Mouse (Mus musculus): ENCODE data around the gene Wdfy2. TPM values are rescaled to one million over a fixed set of nuclear protein-coding genes. Genes with fewer than 3 reads are reported as not detected.

Wdfy2 gene
- total RNA-seq, 1 experiment from 2014 or later: 29.2 TPM

- ATAC-seq (replicated peaks; ENCODE audit: insufficient number of reproducible peaks, low FRiP score, low TSS enrichment, poor library complexity, severe bottlenecking): no peak
Measured at GRCm38 (mm10) chr14:62838336-62838735, 858 bp downstream of the Wdfy2 start.

DNA sequence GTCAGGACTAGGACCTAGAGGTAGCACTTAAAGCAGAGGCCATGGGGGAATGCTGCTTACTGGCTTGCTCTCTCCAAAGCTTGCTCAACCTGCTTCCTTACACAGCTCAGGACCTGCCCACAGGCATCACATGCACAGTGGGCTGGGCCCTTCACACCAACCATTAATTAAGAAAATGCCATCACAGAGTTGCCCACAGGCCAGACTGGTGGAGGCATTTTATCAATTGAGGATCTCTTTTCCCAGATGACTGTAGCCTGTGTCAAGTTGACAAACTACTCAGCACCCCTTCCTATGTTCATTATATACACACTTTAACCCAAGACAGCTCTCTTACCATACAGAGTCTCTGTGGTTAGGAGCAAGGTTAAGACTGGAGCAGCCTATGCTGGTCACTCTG is 4.2 kb downstream of the Wdfy2 start:
- ATAC-seq (replicated peaks; ENCODE audit: insufficient number of reproducible peaks, low FRiP score, low TSS enrichment, poor library complexity, severe bottlenecking): no peak

- no peak for ATAC-seq (replicated peaks; ENCODE audit: insufficient number of reproducible peaks, low FRiP score, low TSS enrichment, poor library complexity, severe bottlenecking)
Measured at GRCm38 (mm10) chr14:62842495-62842894, 5.0 kb downstream of the Wdfy2 start.

- ATAC-seq (replicated peaks; ENCODE audit: insufficient number of reproducible peaks, low FRiP score, low TSS enrichment, poor library complexity, severe bottlenecking): no peak
Measured at GRCm38 (mm10) chr14:62842976-62843375, 5.5 kb downstream of the Wdfy2 start.

DNA sequence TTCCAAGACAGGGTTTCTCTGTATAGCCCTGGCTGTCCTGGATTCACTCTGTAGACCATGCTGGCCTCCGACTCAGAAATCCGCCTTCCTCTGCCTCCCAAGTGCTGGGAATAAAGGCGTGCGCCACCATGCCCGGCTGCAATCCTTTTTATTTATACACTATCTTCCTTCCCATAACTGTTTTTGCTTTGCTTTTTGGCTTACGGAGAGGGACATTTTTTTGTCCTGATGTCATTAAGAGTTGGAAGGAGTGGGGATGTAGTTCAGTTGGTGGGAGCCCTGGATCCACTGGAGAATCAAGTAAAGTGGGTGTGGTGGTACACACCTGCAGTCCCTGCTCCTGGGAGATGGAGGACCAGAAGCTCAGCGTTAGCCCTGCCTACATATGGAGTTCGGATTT is 6.7 kb downstream of the Wdfy2 start:
- ATAC-seq (replicated peaks; ENCODE audit: insufficient number of reproducible peaks, low FRiP score, low TSS enrichment, poor library complexity, severe bottlenecking): no peak

GRCm38 (mm10) chr14:62845011-62845840 is 7.7 kb downstream of the Wdfy2 start:
- no peak for ATAC-seq (replicated peaks; ENCODE audit: insufficient number of reproducible peaks, low FRiP score, low TSS enrichment, poor library complexity, severe bottlenecking)

GRCm38 (mm10) chr14:62850980-62851379 is 13.5 kb downstream of the Wdfy2 start:
- ATAC-seq (replicated peaks; ENCODE audit: insufficient number of reproducible peaks, low FRiP score, low TSS enrichment, poor library complexity, severe bottlenecking): no peak

- no peak for ATAC-seq (replicated peaks; ENCODE audit: insufficient number of reproducible peaks, low FRiP score, low TSS enrichment, poor library complexity, severe bottlenecking)
Measured at GRCm38 (mm10) chr14:62852840-62853239, 15.4 kb downstream of the Wdfy2 start.

DNA sequence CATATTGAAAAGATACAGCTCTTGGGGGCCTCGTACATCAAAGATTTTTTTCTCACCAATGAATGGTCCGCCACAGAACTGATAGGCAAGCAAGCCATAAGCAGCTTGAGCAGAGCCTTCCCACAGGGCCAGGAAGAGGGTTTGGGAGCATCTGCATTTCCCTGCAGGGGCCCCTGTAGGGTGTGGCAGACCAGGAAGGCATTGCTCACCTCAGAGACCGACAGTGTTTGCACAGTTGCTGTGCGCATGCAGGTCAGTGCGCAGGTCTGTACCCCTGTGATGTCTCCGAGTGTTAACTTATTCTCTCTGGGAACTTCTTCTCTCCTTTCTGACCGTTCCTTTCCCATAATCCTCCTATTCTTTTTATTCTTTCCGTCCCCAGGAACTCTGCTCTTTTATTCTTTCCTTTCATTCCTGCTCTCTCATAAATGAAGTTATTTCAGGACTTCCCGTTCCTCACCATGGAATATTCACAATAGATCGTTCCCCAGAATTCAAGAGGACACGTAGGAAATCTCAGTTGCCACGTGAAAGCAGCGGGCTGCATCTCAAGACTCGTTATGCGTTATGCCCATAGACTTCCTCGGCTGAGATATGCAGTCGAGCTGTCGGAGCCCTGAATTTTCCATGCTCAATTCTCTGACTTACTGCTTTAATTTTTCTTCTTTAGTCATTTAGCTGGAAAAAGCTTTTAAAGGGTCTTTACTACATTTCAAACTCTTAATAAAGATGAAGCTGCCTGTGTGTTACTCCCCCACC is 17.8 kb downstream of the Wdfy2 start:
- ATAC-seq (replicated peaks; ENCODE audit: insufficient number of reproducible peaks, low FRiP score, low TSS enrichment, poor library complexity, severe bottlenecking): no peak

GRCm38 (mm10) chr14:62855863-62856262 is 18.4 kb downstream of the Wdfy2 start:
- no peak for ATAC-seq (replicated peaks; ENCODE audit: insufficient number of reproducible peaks, low FRiP score, low TSS enrichment, poor library complexity, severe bottlenecking)

GRCm38 (mm10) chr14:62856490-62856889 is 19.0 kb downstream of the Wdfy2 start:
- no peak for ATAC-seq (replicated peaks; ENCODE audit: insufficient number of reproducible peaks, low FRiP score, low TSS enrichment, poor library complexity, severe bottlenecking)

GRCm38 (mm10) chr14:62857879-62858278 is 20.4 kb downstream of the Wdfy2 start:
- no peak for ATAC-seq (replicated peaks; ENCODE audit: insufficient number of reproducible peaks, low FRiP score, low TSS enrichment, poor library complexity, severe bottlenecking)

- ATAC-seq (replicated peaks; ENCODE audit: insufficient number of reproducible peaks, low FRiP score, low TSS enrichment, poor library complexity, severe bottlenecking): peak; percentile 99
Measured at GRCm38 (mm10) chr14:62858311-62858710, 20.8 kb downstream of the Wdfy2 start.

DNA sequence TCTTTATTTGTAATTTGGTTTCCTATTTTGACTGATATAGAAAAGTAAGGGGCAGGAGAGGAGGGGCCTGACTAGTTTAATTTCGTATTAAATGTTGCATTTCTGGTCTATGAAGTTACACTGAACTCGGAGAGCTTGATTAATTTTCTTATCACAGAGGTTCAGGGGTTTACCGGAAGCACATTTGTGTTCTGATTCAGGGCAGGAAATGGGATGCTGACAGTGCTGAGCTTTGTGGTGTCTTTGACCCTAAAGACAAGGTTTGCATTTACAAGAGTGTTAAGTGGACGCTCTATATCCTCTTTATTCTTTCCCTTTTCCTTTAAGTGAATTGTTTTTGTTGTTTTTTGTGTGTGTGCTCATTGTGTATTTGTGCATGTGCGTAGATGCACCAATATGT is 25.1 kb downstream of the Wdfy2 start:
- no peak for ATAC-seq (replicated peaks; ENCODE audit: insufficient number of reproducible peaks, low FRiP score, low TSS enrichment, poor library complexity, severe bottlenecking)

DNA sequence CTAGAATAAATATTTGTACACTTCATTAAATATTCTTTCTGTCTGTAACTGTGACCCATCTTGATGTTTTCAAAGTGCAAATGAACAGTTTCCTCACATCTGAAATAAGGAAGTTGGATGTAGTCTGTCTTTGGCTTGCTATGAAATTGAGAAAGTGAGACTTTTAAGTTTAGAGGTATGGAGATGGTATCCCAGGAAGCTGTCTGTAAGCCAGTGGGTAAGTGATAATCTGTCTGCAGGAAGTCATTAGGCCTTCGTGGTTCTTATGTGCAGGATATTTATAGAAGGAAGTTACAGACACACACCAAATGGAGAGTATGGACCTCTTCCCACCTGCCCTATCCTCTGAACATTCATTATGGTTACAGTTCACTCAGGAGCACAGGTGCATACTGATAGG is 26.8 kb downstream of the Wdfy2 start:
- ATAC-seq (replicated peaks; ENCODE audit: insufficient number of reproducible peaks, low FRiP score, low TSS enrichment, poor library complexity, severe bottlenecking): peak; percentile 47; the same call in 1 of the 2 replicates

GRCm38 (mm10) chr14:62865405-62865804 is 27.9 kb downstream of the Wdfy2 start:
- ATAC-seq (replicated peaks; ENCODE audit: insufficient number of reproducible peaks, low FRiP score, low TSS enrichment, poor library complexity, severe bottlenecking): peak; percentile 89

DNA sequence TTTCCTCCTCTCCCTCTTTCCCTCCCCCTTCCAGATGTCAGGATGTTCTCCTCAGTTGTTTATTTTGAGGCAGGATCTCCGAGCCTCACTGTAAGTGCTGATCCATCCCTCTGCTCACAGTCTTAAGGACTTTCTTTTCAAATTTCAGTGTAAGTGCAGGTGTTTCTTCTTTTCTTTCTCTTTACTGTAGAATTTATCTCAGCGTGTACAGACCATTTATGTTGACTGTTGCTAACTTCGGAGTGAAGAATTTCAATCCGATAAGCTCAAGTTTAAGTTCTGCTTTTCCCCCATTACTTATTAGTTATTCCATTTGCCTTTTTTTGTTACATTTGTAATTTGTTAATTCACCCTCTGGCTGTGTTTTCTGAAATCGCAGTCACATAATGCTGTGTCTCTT is 29.6 kb downstream of the Wdfy2 start:
- ATAC-seq (replicated peaks; ENCODE audit: insufficient number of reproducible peaks, low FRiP score, low TSS enrichment, poor library complexity, severe bottlenecking): no peak

DNA sequence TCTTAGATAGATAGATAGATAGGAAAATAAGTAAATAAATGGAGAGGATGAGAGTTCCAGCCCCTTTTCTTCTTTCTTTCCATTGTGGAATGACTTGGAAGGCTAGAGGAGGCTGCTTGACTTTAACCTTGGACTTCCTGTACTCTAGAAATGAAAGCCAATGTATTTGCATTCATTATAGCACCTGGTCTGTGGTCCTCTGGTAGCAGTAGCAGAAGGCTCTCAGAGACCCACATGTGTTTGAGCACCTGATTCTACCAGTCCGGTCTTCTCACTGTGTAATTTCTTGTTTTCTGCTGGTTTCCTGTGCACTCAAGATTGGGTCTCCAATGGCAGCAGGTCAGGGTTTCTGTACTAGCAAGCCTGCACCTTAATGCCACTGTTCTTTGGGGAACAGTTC is 30.1 kb downstream of the Wdfy2 start:
- no peak for ATAC-seq (replicated peaks; ENCODE audit: insufficient number of reproducible peaks, low FRiP score, low TSS enrichment, poor library complexity, severe bottlenecking)

GRCm38 (mm10) chr14:62868254-62868653 is 30.8 kb downstream of the Wdfy2 start:
- ATAC-seq (replicated peaks; ENCODE audit: insufficient number of reproducible peaks, low FRiP score, low TSS enrichment, poor library complexity, severe bottlenecking): no peak

DNA sequence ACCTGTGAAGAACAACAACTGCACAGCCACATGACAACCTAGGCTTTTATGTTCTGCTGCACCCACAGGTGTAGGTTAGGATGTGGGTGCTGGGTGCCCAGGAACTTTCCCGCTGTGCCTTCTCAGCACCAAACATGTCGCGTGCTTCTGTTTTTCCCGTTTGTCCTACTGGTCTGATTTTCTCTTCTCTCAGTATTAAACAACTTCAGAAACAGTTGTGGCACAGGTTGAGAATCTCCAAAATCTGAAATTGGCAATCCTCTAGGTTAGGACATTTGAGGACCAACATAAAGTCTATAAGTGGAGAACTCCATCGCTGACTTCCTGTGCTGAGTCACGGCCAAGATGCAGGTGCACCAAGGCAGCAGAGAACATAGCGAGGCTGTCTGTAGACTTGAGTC is 32.8 kb downstream of the Wdfy2 start:
- no peak for ATAC-seq (replicated peaks; ENCODE audit: insufficient number of reproducible peaks, low FRiP score, low TSS enrichment, poor library complexity, severe bottlenecking)

Measured in monocyte, adult 5-6 weeks (primary cell).